Mouse (Mus musculus): ENCODE measurements around the gene Fbxl20. TPM values are rescaled to one million over a fixed set of nuclear protein-coding genes. Genes with fewer than 3 reads are reported as not detected.

Fbxl20 gene
- polyA plus RNA-seq, 1 experiment, result 44.5 TPM

GRCm38 (mm10) chr11:98142545-98142944 lies 7.7 kb downstream of the Fbxl20 start:
- TF ChIP-seq EP300 (IDR thresholded peaks at IDR 0.05; ENCODE audit: insufficient read depth, low read depth, low read length), result no peak
- no peak for TF ChIP-seq CTCF (IDR thresholded peaks at IDR 0.05; ENCODE audit: low read depth, low read length)
- no peak for TF ChIP-seq POLR2A (IDR thresholded peaks at IDR 0.05; ENCODE audit: insufficient read depth, low read length)
- Histone ChIP-seq H3K27ac (ENCODE audit: insufficient read depth, low read length) (no peak overlapping the region), H3K9ac (ENCODE audit: low read depth, poor library complexity, severe bottlenecking) (no peak overlapping the region), H3K36me3 (ENCODE audit: control insufficient read depth, insufficient read depth, low read length, poor library complexity, severe bottlenecking) (no peaks in the 10 kb centered on the region), H3K4me1 (ENCODE audit: control insufficient read depth, insufficient read depth, low read length) (peaks cover 4% of the 10 kb centered on the region), H3K27me3 (ENCODE audit: control insufficient read depth, insufficient read depth, low read length, poor library complexity, severe bottlenecking) (no peaks in the 10 kb centered on the region), H3K4me3 (ENCODE audit: low read depth, low read length) (no peak overlapping the region), H3K9me3 (replicated peaks; ENCODE audit: control insufficient read depth, insufficient read depth, low read length, poor library complexity, severe bottlenecking) (no peaks in the 10 kb centered on the region)

- no peak overlapping the region for H3K9ac ChIP-seq (ENCODE audit: low read depth, poor library complexity, severe bottlenecking)
- H3K4me3 ChIP-seq (ENCODE audit: low read depth, low read length), result no peak overlapping the region
- H3K36me3 ChIP-seq (ENCODE audit: control insufficient read depth, insufficient read depth, low read length, poor library complexity, severe bottlenecking), result no peaks in the 10 kb centered on the region
- H3K4me1 ChIP-seq (ENCODE audit: control insufficient read depth, insufficient read depth, low read length), result peaks cover 2% of the 10 kb centered on the region
- TF ChIP-seq POLR2A (IDR thresholded peaks at IDR 0.05; ENCODE audit: insufficient read depth, low read length) (no peak), CTCF (IDR thresholded peaks at IDR 0.05; ENCODE audit: low read depth, low read length) (no peak), EP300 (IDR thresholded peaks at IDR 0.05; ENCODE audit: insufficient read depth, low read depth, low read length) (no peak)
- no peak overlapping the region for H3K27ac ChIP-seq (ENCODE audit: insufficient read depth, low read length)
- H3K27me3 ChIP-seq (ENCODE audit: control insufficient read depth, insufficient read depth, low read length, poor library complexity, severe bottlenecking), result no peaks in the 10 kb centered on the region
- H3K9me3 ChIP-seq (replicated peaks; ENCODE audit: control insufficient read depth, insufficient read depth, low read length, poor library complexity, severe bottlenecking), result no peaks in the 10 kb centered on the region
These were observed 11.3 kb downstream of the Fbxl20 start for GRCm38 (mm10) chr11:98138894-98139293.

- Histone ChIP-seq H3K4me3 (ENCODE audit: low read depth, low read length) (no peak overlapping the region), H3K36me3 (ENCODE audit: control insufficient read depth, insufficient read depth, low read length, poor library complexity, severe bottlenecking) (no peaks in the 10 kb centered on the region), H3K9me3 (replicated peaks; ENCODE audit: control insufficient read depth, insufficient read depth, low read length, poor library complexity, severe bottlenecking) (no peaks in the 10 kb centered on the region), H3K9ac (ENCODE audit: low read depth, poor library complexity, severe bottlenecking) (no peak overlapping the region), H3K27ac (ENCODE audit: insufficient read depth, low read length) (no peak overlapping the region), H3K4me1 (ENCODE audit: control insufficient read depth, insufficient read depth, low read length) (peaks cover 2% of the 10 kb centered on the region), H3K27me3 (ENCODE audit: control insufficient read depth, insufficient read depth, low read length, poor library complexity, severe bottlenecking) (no peaks in the 10 kb centered on the region)
- TF ChIP-seq CTCF (IDR thresholded peaks at IDR 0.05; ENCODE audit: low read depth, low read length) (no peak), POLR2A (IDR thresholded peaks at IDR 0.05; ENCODE audit: insufficient read depth, low read length) (no peak), EP300 (IDR thresholded peaks at IDR 0.05; ENCODE audit: insufficient read depth, low read depth, low read length) (no peak)
These were observed 12.4 kb downstream of the Fbxl20 start for GRCm38 (mm10) chr11:98137836-98138235.

DNA sequence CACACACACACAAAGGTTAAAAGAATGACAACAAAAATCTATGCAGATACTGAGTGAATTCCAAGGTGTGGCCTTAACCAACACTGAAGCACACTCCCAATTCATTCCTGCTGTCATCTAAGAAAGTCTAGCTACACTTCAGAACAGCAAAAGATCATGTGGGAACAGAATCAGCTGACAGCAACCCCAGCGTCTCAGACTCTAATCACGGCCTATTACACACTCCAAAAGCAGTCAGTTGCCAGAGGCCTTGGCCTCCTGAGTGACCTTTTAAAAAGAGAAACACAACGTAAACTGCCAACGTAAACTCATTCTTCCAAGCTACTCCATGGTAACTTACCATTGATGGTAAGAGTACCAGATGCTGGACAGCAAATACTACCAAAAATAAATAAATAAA lies 15.3 kb downstream of the Fbxl20 start:
- TF ChIP-seq POLR2A (IDR thresholded peaks at IDR 0.05; ENCODE audit: insufficient read depth, low read length) (no peak), EP300 (IDR thresholded peaks at IDR 0.05; ENCODE audit: insufficient read depth, low read depth, low read length) (no peak), CTCF (IDR thresholded peaks at IDR 0.05; ENCODE audit: low read depth, low read length) (no peak)
- Histone ChIP-seq H3K4me1 (ENCODE audit: control insufficient read depth, insufficient read depth, low read length) (peaks cover 2% of the 10 kb centered on the region), H3K36me3 (ENCODE audit: control insufficient read depth, insufficient read depth, low read length, poor library complexity, severe bottlenecking) (no peaks in the 10 kb centered on the region), H3K4me3 (ENCODE audit: low read depth, low read length) (no peak overlapping the region), H3K9ac (ENCODE audit: low read depth, poor library complexity, severe bottlenecking) (no peak overlapping the region), H3K9me3 (replicated peaks; ENCODE audit: control insufficient read depth, insufficient read depth, low read length, poor library complexity, severe bottlenecking) (no peaks in the 10 kb centered on the region), H3K27ac (ENCODE audit: insufficient read depth, low read length) (no peak overlapping the region), H3K27me3 (ENCODE audit: control insufficient read depth, insufficient read depth, low read length, poor library complexity, severe bottlenecking) (no peaks in the 10 kb centered on the region)

DNA sequence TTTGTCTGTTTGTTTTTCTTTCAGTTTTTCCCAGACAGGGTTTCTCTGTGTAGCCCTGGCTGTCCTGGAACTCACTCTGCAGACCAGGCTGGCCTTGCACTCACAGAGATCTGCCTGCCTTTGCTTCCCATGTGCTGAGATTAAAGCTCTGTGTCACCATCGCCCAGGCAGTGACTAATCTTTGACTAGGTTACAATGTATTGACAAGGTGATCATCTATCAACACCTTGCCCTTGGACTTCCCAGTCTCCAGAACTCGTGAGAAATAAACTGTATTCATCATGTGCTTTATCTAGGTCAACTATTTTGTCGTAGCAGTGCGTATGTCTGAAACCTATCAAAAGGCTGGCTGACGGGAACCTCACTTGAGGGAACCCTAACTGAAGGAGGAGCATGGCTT lies 26.8 kb downstream of the Fbxl20 start:
- TF ChIP-seq EP300 (IDR thresholded peaks at IDR 0.05; ENCODE audit: insufficient read depth, low read depth, low read length) (no peak), CTCF (IDR thresholded peaks at IDR 0.05; ENCODE audit: low read depth, low read length) (no peak), POLR2A (IDR thresholded peaks at IDR 0.05; ENCODE audit: insufficient read depth, low read length) (no peak)
- H3K4me3 ChIP-seq (ENCODE audit: low read depth, low read length), result no peak overlapping the region
- H3K27me3 ChIP-seq (ENCODE audit: control insufficient read depth, insufficient read depth, low read length, poor library complexity, severe bottlenecking), result no peaks in the 10 kb centered on the region
- no peaks in the 10 kb centered on the region for H3K9me3 ChIP-seq (replicated peaks; ENCODE audit: control insufficient read depth, insufficient read depth, low read length, poor library complexity, severe bottlenecking)
- H3K36me3 ChIP-seq (ENCODE audit: control insufficient read depth, insufficient read depth, low read length, poor library complexity, severe bottlenecking), result no peaks in the 10 kb centered on the region
- peaks cover 1% of the 10 kb centered on the region for H3K4me1 ChIP-seq (ENCODE audit: control insufficient read depth, insufficient read depth, low read length)
- H3K27ac ChIP-seq (ENCODE audit: insufficient read depth, low read length), result no peak overlapping the region
- no peak overlapping the region for H3K9ac ChIP-seq (ENCODE audit: low read depth, poor library complexity, severe bottlenecking)

- TF ChIP-seq POLR2A (IDR thresholded peaks at IDR 0.05; ENCODE audit: insufficient read depth, low read length), result no peak
- no peak for TF ChIP-seq CTCF (IDR thresholded peaks at IDR 0.05; ENCODE audit: low read depth, low read length)
- TF ChIP-seq EP300 (IDR thresholded peaks at IDR 0.05; ENCODE audit: insufficient read depth, low read depth, low read length), result no peak
- Histone ChIP-seq H3K36me3 (ENCODE audit: control insufficient read depth, insufficient read depth, low read length, poor library complexity, severe bottlenecking) (peaks cover 9% of the 10 kb centered on the region), H3K4me1 (ENCODE audit: control insufficient read depth, insufficient read depth, low read length) (no peaks in the 10 kb centered on the region), H3K9ac (ENCODE audit: low read depth, poor library complexity, severe bottlenecking) (no peak overlapping the region), H3K9me3 (replicated peaks; ENCODE audit: control insufficient read depth, insufficient read depth, low read length, poor library complexity, severe bottlenecking) (no peaks in the 10 kb centered on the region), H3K27me3 (ENCODE audit: control insufficient read depth, insufficient read depth, low read length, poor library complexity, severe bottlenecking) (no peaks in the 10 kb centered on the region), H3K27ac (ENCODE audit: insufficient read depth, low read length) (no peak overlapping the region), H3K4me3 (ENCODE audit: low read depth, low read length) (no peak overlapping the region)
These were observed 35.8 kb downstream of the Fbxl20 start for GRCm38 (mm10) chr11:98114363-98114762.

Data from ES-Bruce4 (cell line).